Mouse (Mus musculus): ENCODE measurements around the gene Lmbrd1. TPM values are rescaled to one million over a fixed set of nuclear protein-coding genes. Genes with fewer than 3 reads are reported as not detected.

The Lmbrd1 gene
- polyA plus RNA-seq, 1 experiment from 2014 or later: 21.1 TPM

Other genes starting within 250 kb of the Lmbrd1 start
- 0.11 and 0.23 TPM in 2 replicates for gene Col19a1, start 91.2 kb upstream of the Lmbrd1 start, polyA plus RNA-seq (2016; fragmentation: Nextera tagmentation; extraction: Ambion mirVana)

All from heart, embryonic 10.5 days (tissue).